Mouse (Mus musculus): ENCODE results near the gene Spata18. TPM values are rescaled to one million over a fixed set of nuclear protein-coding genes. Genes with fewer than 3 reads are reported as not detected.

The Spata18 gene
- polyA plus RNA-seq, 1 experiment: not detected

DNA sequence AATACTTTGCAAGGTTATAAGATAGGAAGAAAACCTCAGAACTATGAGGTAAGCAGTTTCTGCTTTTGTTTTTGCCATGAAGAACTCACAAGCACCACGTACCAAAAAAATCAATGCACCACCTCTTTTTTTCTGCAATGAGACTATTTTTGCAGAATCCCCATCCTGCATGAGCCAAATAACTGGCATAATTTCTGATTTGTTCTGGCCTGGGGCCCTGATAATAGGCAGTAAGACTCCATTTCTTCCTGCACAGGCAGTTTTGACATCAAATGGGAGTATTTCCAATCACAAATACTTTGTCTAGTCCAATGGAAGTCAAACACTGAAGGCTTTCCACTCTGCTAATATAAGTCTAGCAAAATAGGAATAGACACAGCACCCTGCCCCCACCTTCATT, 42.6 kb downstream of the Spata18 start:
- WGBS: 74% methylated on average over 1 of the region's 1 CpGs
- no peak overlapping the region for H3K4me3 ChIP-seq (ENCODE audit: extremely low read depth, insufficient read depth, insufficient read length)
- H3K4me1 ChIP-seq (ENCODE audit: control insufficient read depth, insufficient read depth, insufficient read length): no peaks in the 10 kb centered on the region

DNA sequence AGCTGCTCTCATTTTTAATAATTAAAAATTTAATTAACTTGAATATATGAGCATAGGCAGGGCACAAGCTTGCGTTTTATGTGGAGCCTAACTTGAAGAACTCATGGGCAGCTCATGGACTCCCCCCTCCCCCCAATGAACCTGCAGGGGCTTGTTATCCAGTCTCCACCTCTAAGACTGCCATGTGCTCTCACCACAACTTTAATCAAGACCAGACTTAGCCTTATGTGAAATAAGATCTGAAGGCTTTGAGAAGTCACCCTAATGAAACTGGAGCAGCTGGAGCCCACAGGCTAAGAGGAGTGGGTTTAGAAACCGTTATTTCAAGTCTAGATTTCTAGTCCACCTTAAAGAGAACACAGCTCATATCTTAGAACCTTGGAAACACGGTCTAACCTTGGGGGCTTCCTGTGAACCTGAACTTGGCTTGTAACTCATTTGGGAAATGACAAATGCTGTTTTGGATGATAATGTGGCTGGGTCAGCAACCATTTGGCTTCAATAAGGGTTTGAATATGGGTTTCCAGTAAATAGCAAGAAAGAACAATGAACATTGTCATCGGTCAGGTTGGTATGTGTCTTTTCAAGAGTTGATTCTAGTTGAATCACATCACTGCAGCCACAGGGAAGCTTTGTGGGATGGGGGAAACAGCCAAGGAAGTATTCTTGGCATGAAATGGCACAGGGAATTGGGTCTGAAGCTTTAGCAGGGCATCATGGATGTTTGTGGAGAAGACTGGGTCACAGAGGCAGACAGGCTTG, 43.3 kb downstream of the Spata18 start:
- no peak overlapping the region for H3K27ac ChIP-seq (ENCODE audit: insufficient read depth, low read length)
- no peak overlapping the region for H3K4me3 ChIP-seq (ENCODE audit: extremely low read depth, insufficient read depth, insufficient read length)
- no peak for DNase-seq (ENCODE audit: low read depth in 1 of 2, low spot score in 2 of 2)
- no peak for TF ChIP-seq POLR2A (IDR thresholded peaks at IDR 0.05; ENCODE audit: low read depth, low read length)
- TF ChIP-seq CTCF (IDR thresholded peaks at IDR 0.05; ENCODE audit: extremely low read depth, insufficient read depth, insufficient read length, insufficient replicate concordance): no peak
- H3K36me3 ChIP-seq (ENCODE audit: control insufficient read depth, insufficient read depth, low read length): no peaks in the 10 kb centered on the region
- no peaks in the 10 kb centered on the region for H3K4me1 ChIP-seq (ENCODE audit: control insufficient read depth, insufficient read depth, insufficient read length)
- 0 out of 2 replicates have a peak, but pooled peaks cover 2% of the 10 kb centered on the region for H3K27me3 ChIP-seq (ENCODE audit: control insufficient read depth, insufficient read depth, low read length)
- 84% methylated on average over 4 of the region's 4 CpGs for WGBS

More for the DNA sequence above, 42.6 kb downstream of the Spata18 start:
- no peaks in the 10 kb centered on the region for H3K36me3 ChIP-seq (ENCODE audit: control insufficient read depth, insufficient read depth, low read length)
- TF ChIP-seq POLR2A (IDR thresholded peaks at IDR 0.05; ENCODE audit: low read depth, low read length): no peak
- no peak for TF ChIP-seq CTCF (IDR thresholded peaks at IDR 0.05; ENCODE audit: extremely low read depth, insufficient read depth, insufficient read length, insufficient replicate concordance)
- DNase-seq (ENCODE audit: low read depth in 1 of 2, low spot score in 2 of 2): no peak
- H3K27ac ChIP-seq (ENCODE audit: insufficient read depth, low read length): no peak overlapping the region
- 0 out of 2 replicates have a peak, but pooled peaks cover 2% of the 10 kb centered on the region for H3K27me3 ChIP-seq (ENCODE audit: control insufficient read depth, insufficient read depth, low read length)

DNA sequence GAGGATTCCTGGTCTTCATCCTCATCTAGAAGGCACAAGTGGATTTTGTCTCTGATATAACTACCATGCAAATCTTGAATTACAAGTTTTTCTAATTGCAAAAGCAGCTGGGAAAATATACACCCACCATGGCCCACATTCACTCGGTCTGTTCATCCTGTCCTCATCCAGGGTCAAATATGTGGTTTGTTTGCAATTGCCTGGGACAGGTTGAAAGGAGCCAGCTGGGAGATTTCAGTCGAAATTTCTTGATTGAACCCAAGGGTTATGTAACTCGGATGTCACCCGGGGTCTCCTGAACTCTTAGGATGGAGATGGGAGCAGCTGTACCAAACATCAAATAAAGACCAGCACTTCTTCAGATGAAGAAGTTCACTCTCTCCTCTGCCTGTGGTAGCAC, 46.5 kb downstream of the Spata18 start:
- Histone ChIP-seq H3K27me3 (ENCODE audit: control insufficient read depth, insufficient read depth, low read length) (no peaks in the 10 kb centered on the region), H3K36me3 (ENCODE audit: control insufficient read depth, insufficient read depth, low read length) (no peaks in the 10 kb centered on the region), H3K4me1 (ENCODE audit: control insufficient read depth, insufficient read depth, insufficient read length) (no peaks in the 10 kb centered on the region), H3K4me3 (ENCODE audit: extremely low read depth, insufficient read depth, insufficient read length) (no peak overlapping the region), H3K27ac (ENCODE audit: insufficient read depth, low read length) (no peak overlapping the region)
- 74% methylated on average over 4 of the region's 4 CpGs for WGBS
- DNase-seq (ENCODE audit: low read depth in 1 of 2, low spot score in 2 of 2): no peak
- TF ChIP-seq POLR2A (IDR thresholded peaks at IDR 0.05; ENCODE audit: low read depth, low read length): no peak

DNA sequence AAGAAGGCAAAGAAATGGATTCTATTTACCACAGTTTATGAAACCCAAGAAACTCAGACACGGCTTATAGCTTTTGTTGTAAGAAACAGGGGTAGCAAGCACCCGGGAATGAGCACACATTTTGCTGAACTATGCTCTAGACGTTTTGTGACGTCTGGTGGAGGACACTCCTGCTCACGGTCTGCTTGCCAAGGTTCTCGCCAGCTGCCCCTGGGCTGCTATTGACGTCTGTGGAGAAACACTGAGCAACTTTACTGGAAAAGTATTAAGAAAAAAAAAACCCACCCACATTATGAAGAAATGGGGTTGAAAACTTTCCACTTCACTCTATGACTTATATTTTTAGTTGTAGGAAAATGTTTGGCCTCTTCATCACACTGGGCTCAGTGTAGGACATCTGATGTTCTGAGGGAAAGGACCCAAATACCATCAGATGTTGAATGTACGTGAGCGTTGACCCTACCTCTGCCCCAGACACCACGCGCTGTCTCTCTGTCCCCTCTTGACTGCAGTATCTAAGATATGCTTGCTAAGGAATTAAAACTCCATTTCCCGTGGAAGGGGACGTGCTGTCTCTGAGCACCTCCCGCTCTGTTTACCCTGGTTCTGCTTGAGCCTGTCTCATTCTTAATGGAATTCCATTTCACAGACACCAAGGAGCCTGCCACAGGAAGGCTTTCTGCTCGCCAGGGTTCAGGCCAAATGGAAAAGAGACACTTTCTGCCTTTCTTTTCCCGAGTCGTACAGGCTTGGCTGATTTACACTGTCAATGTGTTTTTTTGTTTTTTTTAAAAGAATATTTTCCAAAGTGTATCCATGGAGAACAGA, 50.1 kb downstream of the Spata18 start:
- 88% methylated on average over 17 of the region's 17 CpGs for WGBS
- H3K4me1 ChIP-seq (ENCODE audit: control insufficient read depth, insufficient read depth, insufficient read length): no peaks in the 10 kb centered on the region
- no peak for DNase-seq (ENCODE audit: low read depth in 1 of 2, low spot score in 2 of 2)
- H3K27ac ChIP-seq (ENCODE audit: insufficient read depth, low read length): no peak overlapping the region
- H3K36me3 ChIP-seq (ENCODE audit: control insufficient read depth, insufficient read depth, low read length): no peaks in the 10 kb centered on the region
- no peaks in the 10 kb centered on the region for H3K27me3 ChIP-seq (ENCODE audit: control insufficient read depth, insufficient read depth, low read length)
- TF ChIP-seq CTCF (IDR thresholded peaks at IDR 0.05; ENCODE audit: extremely low read depth, insufficient read depth, insufficient read length, insufficient replicate concordance) (no peak), POLR2A (IDR thresholded peaks at IDR 0.05; ENCODE audit: low read depth, low read length) (no peak)
- no peak overlapping the region for H3K4me3 ChIP-seq (ENCODE audit: extremely low read depth, insufficient read depth, insufficient read length)

DNA sequence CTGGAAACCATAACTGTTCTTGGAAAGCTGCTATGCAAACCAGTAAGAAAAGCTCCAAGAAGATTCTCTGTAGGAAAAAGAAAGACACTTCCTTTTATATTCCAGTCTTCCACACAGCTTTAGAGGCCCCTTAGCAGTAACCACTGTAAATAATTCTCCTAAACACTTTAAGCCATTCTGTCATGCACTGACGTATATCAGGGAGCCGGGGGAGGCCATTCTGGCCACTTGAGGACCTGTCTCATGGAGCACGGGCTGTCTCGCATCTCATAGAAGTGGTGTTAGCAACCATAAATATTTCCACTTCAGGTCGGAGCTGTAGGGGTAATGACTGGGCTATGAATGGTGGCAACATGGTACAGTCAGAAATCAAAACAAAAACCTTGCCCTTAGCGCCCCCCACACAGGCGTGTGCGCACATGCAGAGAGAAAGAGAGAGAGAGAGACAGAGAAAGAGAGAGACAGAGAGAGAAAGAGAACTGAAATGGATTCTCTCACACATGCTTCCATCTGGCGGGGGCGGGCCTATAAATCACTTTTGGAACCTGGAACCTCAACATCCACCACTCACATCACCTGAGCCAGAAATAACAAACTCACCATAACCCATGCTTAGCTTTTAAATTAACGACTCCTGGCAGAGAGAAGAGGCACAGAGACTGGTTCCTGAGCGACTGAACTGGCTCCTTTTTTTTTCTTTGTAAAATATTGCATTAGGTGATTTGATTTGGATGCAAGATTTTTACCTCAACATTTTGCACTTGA, 50.9 kb downstream of the Spata18 start:
- no peak for DNase-seq (ENCODE audit: low read depth in 1 of 2, low spot score in 2 of 2)
- H3K4me3 ChIP-seq (ENCODE audit: extremely low read depth, insufficient read depth, insufficient read length): no peak overlapping the region
- WGBS: 88% methylated on average over 12 of the region's 12 CpGs

DNA sequence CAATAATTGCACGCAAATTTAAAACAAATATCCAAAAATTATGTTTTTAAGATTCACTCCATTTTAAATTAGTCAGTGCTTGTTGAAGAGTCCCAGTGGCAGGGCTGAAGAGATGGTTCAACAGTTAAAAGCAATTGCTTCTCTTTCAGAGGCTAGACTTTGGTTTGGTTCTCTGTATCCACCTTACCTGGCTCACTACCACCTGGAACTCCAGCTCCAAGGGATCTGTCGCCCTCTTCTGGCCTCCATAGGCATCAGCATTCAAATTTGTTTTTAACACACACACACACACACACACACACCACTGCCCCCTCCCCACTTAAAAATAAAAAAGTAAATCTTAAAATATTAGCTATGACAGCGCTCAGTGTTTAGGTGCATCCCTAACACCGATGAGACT, 51.9 kb downstream of the Spata18 start:
- WGBS: 90% methylated on average over 4 of the region's 4 CpGs
- DNase-seq (ENCODE audit: low read depth in 1 of 2, low spot score in 2 of 2): no peak
- H3K4me1 ChIP-seq (ENCODE audit: control insufficient read depth, insufficient read depth, insufficient read length): no peaks in the 10 kb centered on the region
- no peak overlapping the region for H3K27ac ChIP-seq (ENCODE audit: insufficient read depth, low read length)
- H3K36me3 ChIP-seq (ENCODE audit: control insufficient read depth, insufficient read depth, low read length): no peaks in the 10 kb centered on the region
- TF ChIP-seq POLR2A (IDR thresholded peaks at IDR 0.05; ENCODE audit: low read depth, low read length): no peak
- H3K27me3 ChIP-seq (ENCODE audit: control insufficient read depth, insufficient read depth, low read length): no peaks in the 10 kb centered on the region
- H3K4me3 ChIP-seq (ENCODE audit: extremely low read depth, insufficient read depth, insufficient read length): no peak overlapping the region

More for the DNA sequence above, 50.9 kb downstream of the Spata18 start:
- Histone ChIP-seq H3K27me3 (ENCODE audit: control insufficient read depth, insufficient read depth, low read length) (no peaks in the 10 kb centered on the region), H3K36me3 (ENCODE audit: control insufficient read depth, insufficient read depth, low read length) (no peaks in the 10 kb centered on the region), H3K4me1 (ENCODE audit: control insufficient read depth, insufficient read depth, insufficient read length) (no peaks in the 10 kb centered on the region), H3K27ac (ENCODE audit: insufficient read depth, low read length) (no peak overlapping the region)
- TF ChIP-seq CTCF (IDR thresholded peaks at IDR 0.05; ENCODE audit: extremely low read depth, insufficient read depth, insufficient read length, insufficient replicate concordance) (no peak), POLR2A (IDR thresholded peaks at IDR 0.05; ENCODE audit: low read depth, low read length) (no peak)

All from spleen, adult 2 months (tissue).